Mouse (Mus musculus): Measurements from ENCODE around the gene Krba1.

Gene Krba1

DNA sequence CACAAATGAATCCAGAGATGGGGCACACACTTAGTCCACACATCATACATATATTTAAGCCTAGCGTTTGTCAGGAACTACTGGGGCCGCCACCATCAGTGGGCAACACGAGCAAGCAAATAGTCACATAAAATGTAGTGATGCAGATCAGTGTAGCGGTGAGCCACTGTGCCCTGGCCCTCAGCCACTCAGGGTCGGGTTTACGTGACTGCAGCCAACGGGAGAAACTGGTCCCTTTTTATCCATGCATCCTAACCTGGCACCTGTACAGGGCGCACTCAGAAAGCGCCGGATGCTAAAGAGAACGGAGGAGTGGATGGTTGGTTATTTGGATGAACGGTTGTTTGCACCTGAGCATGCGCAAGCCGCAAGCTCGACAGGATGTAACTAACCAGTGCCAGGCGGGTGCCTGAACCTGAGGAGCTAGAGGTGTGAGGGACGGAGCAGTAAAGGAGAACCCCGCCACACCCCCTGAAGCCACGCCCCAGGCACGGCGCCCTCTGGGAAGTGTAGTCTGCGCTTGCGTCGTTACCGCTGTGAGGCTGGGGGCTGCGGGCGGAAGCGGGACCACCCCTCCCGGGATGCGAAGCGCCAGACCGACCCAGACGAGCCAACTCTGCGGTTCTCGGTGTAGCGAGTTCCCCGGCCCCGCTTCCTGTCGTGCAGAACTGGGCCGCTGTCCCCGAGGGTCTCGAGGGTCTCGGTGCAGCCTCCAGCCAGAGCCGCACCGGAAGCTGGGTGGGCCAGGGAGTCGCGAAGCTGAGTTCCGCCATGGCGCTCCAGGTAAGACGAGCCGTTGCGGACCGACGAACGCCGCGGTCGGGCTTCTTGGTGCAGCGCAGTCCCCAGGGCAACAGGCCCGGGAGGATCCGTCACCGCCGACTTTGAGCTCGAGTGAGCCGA lies at the start of gene Krba1:
TSS of gene Krba1 (plus strand) at position 482 of the 903 bp plus-strand sequence.
- DNase-seq (ENCODE audit: low read depth, low spot score) = peak; percentile 91

DNA sequence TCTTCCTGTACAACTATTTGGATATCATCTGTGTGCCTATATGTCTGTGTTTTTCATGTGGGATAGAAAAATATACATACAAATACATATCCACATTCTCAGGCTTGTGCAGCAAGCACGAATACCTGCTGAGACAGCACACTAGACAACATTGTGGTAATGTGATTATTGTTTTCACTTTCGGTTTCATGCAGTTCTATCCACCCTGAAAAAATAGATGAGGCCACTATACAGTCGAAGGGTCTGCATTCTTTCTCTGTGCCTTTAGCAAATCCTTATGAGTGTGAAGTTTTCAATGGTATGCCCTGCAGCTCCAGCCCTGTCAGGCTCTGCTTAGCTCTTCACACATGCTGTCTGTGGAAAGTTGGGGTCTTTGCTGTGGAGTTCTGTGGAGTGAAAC lies 36.5 kb upstream of the Krba1 start:
- DNase-seq (ENCODE audit: low read depth, low spot score) = peak; percentile 28

DNA sequence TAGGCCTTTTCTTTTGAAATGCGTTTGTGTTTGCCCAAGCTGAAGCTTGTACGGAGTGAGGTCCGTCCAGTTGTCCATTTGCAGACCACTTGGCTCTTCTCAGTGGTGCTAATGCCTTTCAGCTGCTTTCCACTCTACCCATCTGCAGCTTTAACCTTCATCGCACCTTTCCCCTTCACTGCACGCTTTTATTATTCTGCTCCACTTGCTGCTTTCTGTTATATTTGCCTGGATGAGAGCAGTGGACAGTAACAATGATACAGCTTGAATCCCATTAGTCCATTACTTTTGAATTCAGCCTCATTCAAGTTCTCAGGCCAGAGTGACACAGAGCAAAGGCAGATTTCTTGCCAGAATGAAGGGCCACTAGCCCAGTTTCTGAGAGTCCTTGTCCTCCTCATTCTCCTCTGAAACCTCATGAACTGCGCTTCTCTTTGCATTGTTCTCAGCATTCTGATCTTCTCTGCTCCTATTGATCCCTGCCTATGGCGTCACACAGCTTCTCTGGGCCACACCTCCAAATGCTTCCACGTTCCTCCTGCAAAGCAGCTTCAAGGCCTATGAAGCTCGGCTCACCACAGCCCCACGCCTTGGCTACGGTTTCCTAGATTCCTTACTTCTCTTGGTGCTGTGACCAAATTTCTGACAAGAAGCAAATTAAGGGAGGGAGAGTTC lies 28.9 kb upstream of the Krba1 start:
- no peak for DNase-seq (ENCODE audit: low read depth, low spot score)

DNA sequence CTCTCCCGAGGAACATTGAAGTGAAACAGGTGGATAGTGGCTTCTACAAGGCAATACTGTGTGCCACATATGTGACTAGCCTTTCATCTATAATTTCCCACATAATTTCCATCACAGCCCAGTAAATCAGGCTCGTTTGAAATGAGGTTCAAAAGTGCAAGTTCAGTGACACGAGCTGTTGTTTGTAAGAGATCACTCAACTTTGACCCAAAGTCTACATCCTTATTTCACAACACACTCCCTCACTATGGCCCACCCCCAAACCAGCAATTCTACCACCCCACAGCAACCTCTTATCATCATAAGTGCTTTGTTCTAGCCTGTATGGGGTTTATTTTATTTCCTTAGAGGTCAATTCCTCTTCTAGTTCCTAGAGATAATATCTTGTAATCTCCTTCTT lies 7.2 kb upstream of the Krba1 start:
- no peak for DNase-seq (ENCODE audit: low read depth, low spot score)

DNA sequence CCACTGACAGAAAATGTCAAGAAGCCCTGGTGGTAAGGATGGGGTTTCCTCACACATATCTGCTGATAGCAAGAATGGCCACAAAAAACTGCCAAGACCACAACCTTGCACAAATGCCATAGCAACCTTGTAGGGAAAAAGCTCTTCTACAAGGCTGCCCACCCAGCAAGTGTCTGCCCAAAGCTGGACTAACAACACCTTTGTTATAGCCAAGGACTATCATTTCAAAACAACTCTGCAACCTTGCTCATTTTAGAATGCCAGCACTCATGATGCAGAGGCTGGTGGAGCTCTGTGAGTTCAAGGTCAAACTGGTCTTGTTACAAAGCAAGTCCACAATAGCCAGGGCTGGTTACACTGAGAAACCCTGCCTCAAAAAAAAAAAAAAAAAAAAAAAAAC lies 1.6 kb upstream of the Krba1 start:
- no peak for DNase-seq (ENCODE audit: low read depth, low spot score)

DNA sequence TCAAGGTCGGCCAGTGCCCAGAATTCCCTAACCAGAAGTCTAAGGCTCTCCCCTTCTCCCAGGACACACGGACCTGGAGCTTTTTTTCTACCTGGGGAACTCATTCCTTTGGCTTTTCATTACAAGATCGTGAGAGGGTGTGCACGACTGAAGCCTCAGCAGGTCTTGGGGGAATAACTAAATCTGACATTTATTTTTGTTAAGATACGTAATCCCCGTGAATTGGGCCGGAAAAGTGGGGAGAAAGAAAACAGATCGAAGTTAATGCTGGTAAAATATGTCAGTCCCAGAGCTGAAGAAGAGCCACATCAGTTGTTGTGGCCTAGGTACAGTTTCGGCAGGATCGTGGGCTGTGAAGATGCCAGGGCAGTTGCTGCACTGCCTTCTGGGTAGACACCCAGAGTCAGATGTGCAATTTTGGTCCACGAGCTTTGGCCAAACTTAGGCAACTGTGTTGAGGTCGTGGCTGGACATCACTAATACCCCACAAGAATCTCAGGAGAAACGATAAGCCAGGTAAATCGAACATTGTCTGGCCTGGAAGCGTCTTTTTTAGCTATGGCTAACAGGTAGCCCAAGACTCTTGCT lies 716 bp downstream of the Krba1 start:
- no peak for DNase-seq (ENCODE audit: low read depth, low spot score)

DNA sequence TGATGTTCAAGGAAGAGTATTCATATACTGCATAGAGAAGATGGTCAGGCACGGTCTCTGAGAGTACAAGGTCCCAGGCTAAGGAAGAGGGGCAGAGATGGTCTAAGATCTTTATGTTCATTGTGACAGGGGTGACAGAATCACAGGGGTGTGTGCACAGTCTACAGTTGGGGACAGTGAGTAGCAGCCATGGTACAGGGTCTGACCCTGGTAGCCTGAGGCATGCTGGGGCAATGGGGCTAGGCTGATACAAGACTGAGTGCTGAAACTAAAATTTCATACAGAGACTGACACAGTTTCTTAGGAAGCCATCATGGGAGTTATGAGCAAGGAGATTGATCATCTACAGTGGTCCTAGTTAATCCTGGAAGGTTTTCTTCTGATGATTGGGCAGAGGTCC lies 1.3 kb downstream of the Krba1 start:
- no peak for DNase-seq (ENCODE audit: low read depth, low spot score)

DNA sequence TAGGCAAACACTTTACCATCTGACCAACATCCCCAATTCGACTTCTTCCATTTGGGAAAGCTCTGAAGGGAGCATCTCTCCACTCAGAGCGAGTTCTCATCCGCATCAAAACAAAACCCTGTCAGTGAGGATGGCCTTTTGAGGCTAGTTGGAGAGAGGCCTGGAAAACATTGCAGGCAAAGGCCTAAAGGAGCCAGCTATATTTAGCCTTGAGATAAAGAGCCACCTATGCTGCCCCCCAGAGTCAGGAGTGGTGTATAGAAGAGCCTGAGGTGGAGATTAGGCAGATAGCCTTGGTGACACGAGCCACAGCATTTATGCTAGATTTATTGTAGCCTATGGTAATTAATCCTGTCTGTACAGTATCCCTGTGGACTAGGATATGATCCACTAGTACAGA lies 1.9 kb downstream of the Krba1 start:
- peak; percentile 20 for DNase-seq (ENCODE audit: low read depth, low spot score)

DNA sequence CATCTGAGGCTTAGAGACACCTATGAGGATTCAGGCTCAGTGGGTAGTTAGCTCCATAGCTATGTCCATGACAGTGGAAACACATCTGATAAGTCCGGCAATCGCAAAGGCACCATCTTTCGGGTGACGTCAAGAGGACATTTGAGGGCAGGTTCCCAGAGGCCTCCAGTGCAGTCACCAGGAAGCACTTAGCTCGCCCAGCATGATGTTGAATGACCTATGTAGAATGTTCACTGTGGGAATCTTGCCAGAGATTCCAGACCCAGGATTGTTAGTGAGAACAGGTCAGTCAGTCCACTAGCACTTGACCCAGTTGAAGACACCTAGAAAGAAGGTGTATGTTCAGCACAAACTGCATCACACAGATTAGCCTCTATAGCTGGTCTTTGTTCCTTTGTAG lies 4.5 kb downstream of the Krba1 start:
- DNase-seq (ENCODE audit: low read depth, low spot score) = no peak

DNA sequence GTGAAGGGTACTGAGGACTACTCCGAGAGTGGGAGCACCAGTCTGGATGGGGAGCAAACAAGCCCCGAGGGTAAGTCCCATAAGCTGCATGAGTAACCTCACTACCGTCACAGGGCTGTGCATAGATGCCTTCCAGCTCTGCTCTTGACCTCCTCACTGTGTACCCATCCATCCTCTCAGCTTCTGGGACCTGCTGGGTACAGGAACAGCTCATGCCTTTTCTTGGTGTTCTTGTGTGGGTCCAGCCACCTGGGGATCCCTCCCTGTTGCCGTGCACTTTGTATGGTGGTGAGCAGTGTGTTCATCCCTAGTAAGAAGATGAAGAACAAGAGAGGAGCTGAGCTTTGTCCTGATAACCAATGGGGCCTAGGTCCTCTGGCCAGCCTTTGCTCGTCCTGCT lies 8.7 kb downstream of the Krba1 start:
- no peak for DNase-seq (ENCODE audit: low read depth, low spot score)

DNA sequence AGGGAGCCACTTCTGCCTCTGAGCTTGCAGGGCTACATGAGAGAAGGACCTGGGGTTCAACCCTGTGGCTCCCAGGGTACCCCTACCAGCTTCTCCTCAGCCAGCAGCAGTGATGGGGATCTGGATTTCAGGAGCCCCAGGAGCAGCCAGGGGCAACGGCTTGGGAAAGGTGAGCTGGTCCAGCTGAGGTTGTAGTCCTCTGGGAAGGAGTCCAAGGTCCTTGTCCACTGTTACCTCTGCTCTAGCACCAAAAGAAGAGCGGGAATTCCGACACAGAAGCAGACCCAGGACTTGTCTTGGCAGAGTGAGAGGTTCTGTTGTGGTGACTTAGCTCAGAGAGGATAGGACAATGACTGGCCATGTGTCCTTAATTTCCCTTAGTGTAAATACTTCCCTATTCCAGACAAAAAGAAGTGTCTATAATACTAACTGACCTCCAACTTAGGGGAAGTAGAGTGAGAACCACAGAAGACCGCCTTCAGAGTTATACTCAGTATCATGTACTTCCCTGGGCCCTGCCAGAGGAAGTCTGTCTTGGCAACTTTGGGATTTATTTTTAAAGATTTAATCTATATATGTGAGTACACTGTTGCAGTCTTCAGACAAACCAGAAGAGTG lies 14.4 kb downstream of the Krba1 start:
- DNase-seq (ENCODE audit: low read depth, low spot score) = no peak

DNA sequence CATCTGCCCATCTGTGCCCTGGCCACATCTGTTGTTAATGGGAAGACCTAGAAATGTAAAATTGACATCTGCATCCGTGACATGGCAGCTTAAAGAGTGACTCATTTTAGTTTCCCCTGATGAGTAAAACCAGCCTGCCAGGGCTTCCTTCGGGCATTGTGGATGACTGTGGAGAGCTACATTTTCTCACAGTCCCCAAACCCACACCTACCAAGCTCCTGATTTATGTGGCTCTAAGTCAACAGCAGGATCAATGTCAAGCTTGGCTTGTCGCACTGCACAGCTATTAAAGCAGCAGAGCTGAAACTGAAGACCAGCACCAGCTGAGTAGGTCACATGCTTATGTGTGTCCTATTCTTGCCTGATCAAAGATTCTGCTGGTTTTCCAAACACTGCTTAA lies 15.2 kb downstream of the Krba1 start:
- DNase-seq (ENCODE audit: low read depth, low spot score) = no peak

DNA sequence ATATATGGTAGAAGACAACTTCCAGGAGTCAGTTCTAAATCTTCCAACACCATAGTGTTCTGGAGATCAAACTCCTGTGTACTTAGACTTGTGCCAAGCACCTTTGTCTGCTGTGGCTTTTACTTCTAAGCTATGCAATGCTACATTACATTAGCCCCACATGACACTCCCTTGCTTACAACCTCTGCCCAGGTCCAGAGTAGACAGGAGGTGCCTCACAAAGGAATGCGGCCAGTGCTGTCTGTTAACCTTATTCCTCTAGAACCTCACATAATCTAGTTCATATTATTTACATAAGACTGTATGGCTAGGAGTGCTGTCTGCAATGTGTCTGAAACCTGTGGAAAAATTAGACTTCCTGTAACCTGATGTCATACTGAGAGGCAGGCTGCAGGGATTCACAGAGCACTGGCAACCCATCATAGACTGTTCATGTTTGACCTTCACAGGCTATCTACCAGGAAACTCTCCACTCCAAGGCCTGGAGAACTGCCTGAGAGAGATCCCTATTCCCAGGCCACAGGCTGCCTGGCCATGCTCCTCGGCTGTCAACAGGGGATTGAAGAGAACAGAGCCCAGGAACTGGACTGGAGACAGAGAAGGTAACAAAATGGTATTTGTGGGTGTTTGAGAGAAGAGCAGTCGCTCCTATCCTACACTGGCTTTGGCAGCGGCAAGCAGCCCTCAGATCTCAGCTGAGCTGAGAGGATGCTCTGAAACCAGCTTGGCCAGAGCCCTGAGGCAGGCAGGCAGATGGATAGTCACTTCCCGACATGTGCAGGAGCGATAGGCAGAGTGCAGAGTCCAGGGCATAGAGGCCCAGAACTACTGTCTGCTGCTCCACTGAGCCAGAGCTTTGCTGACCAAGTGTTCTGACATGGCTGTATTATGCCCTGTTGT lies 16.1 kb downstream of the Krba1 start:
- no peak for DNase-seq (ENCODE audit: low read depth, low spot score)

DNA sequence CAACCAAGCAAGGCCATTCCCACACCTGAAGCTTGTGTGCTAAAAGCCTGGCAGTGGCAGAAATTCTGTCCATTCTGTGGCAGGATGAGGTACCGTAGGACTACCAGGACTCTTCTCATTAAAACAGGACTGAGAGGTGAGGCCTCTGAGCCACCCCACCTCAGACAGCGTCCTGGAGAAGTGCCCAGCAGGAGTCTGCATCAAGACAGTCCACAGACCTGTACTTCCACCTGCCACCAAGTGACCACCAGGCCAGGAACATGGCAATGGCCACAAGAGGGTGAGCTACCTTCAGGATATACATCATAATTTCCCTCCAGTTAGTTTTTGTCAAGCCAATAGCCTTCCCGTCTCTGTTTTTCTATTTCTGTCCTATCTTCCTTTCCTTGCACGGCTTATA lies 16.8 kb downstream of the Krba1 start:
- no peak for DNase-seq (ENCODE audit: low read depth, low spot score)

DNA sequence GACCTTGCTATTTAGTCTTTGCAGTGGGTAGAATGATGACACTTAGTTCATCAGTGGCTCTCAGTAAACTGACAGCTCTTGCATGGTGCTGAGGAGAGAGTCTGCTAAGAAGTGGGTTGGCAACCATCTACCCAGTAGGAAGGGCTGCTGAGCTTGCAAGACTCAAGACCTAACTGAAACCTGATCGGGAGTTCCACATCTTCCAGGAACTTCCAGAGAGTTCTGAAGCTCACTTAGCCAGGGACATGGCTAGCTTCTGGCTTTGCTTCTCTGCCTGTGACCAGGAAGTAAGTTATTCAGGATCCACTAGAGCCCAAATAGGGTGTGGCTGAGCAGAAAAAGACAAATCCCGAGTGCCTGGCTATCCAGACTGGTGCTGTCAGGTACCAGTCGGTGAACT lies 17.3 kb downstream of the Krba1 start:
- no peak for DNase-seq (ENCODE audit: low read depth, low spot score)

DNA sequence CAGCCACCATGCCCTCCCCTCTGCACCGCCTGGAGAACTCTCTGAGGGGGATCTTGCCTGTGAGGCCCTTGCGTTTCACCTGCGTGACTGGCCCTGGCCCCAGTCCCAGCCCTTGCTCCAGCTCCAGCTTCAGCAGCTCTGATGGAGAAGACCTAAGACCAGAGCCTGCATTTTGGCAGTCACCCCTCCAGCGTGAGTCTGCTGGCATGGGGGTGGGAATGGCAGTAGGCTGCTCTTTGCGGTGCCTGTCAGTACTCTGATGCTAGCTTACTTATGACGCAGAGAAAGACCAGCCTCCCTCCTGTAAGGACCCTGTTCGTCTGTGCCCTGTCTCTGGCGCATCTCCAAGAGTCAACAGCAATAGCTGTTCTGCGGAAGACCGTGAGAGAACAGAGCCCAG lies 17.7 kb downstream of the Krba1 start:
- no peak for DNase-seq (ENCODE audit: low read depth, low spot score)

DNA sequence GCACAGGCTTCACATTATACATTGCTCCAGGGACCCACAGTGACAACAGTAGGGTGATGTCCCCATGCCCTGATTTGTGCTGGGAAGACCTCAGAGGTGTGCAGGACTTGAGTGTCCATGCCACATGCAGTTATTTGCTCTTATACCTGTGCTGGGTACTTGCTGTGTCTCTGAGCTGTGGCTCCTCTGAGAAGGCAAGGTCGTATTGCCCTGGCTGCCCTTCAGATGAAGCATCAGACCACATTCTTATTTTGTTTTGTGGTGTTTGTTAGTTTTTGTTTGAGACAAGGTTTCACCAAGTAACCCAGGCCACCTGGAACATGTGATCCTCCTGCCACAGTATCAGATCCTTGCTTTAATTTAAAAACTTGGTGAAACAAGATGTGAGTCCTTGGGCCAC lies 19.5 kb downstream of the Krba1 start:
- DNase-seq (ENCODE audit: low read depth, low spot score) = no peak

DNA sequence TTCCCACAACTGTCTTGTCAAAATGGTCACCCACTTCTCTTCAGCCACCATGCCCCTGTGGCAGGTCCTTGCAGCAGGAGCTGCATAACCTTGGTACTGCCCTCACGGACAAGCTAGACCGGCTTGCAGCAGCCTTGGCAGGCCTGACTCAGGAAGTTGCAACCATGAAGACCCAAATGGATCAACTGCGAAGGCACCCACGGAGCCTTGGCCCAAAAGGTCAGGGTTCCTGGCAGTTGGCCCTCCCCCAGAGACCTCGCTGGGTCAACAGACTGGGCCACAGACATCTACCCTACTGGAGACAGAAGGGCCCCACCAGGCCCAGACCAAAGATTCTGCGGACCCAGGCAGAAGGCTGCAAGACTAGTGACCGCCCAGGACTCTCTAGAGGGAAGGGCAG lies 20.2 kb downstream of the Krba1 start:
- no peak for DNase-seq (ENCODE audit: low read depth, low spot score)

DNA sequence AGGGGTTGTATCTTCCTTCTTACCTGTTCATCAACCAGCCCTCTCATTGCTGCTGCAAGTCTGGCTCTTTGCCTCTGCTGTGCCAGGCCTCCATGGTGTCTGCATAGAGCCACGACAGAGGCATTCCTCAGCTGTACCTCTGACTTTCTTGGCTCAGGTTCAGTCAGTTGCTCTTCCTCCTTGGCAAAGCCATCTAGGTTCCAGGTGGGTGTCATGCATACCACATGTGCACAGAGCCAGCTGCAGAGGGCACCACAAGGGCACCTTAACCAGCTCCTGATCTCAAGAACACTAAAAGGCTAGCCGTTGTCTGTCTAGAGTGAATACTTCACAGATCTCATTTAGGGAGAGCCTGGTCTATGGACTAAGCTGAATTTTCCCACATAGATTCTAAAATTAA lies 21.1 kb downstream of the Krba1 start:
- DNase-seq (ENCODE audit: low read depth, low spot score) = no peak

DNA sequence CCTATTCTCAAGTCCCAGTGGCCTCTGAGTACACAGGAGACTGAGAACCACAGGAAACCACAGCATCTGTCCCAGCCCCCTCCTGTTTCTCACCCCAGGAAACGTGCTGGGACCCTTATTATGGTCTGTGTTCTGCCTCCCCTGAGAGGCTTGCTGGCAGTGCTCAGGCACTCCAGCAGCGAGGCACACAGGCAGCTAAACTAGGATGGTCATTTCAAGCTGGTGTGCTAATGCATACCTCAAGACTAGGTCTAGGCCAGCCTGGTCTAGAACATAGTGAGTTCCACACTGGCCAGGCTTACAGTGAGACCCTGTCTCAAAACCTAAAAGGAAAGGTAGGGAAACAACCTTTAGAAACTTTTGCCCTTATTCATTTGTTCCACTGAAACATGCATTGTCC lies 25.3 kb downstream of the Krba1 start:
- no peak for DNase-seq (ENCODE audit: low read depth, low spot score)

DNA sequence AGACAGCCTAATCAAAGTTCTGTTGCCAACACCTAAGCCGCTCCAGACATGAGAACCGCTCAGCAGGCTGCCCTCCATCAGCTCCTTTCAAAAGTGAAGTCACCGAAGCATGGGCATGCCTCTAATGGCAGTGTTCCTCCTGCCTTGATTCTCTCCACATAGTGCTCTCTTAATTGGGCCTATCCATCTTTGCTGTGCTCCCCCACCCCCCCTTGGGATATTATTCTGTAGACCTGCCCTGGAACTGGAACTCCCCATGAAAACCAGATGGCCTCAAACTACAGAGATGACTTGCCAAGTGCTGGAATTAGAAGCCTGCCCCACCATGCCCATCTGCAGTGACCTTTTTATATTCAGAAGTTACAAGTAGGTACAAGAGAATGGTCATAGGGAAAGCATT lies 27.9 kb downstream of the Krba1 start:
- DNase-seq (ENCODE audit: low read depth, low spot score) = no peak
